Mouse (Mus musculus): ENCODE measurements around the gene Eml1. TPM values are rescaled to one million over a fixed set of nuclear protein-coding genes. Genes with fewer than 3 reads are reported as not detected.

Gene Eml1
- polyA plus RNA-seq, 1 experiment from 2014 or later: 122 TPM

- Histone ChIP-seq H3K4me3 (ENCODE audit: low read length) (peak overlapping the region; percentile 95), H3K27ac (ENCODE audit: low read length) (peak overlapping the region; percentile 77), H3K9me3 (ENCODE audit: control insufficient read depth, low read length) (no peaks in the 10 kb centered on the region), H3K4me1 (replicated peaks; ENCODE audit: control insufficient read depth, insufficient read depth, low read length) (peaks cover 35% of the 10 kb centered on the region), H3K27me3 (ENCODE audit: control insufficient read depth, insufficient read depth, low read depth, low read length) (no peaks in the 10 kb centered on the region), H3K36me3 (ENCODE audit: control insufficient read depth, insufficient read depth, low read length) (no peaks in the 10 kb centered on the region), H3K4me2 (ENCODE audit: low read depth, low read length) (peak overlapping the region; percentile 71), H3K9ac (ENCODE audit: low read length) (peak overlapping the region; percentile 94)
- WGBS: 1% methylated on average over 37 of the region's 100 CpGs
- ATAC-seq (ENCODE audit: low read depth): peak; percentile 81
Measured at GRCm38 (mm10) chr12:108554861-108555556, 184.3 kb downstream of the Eml1 start.

GRCm38 (mm10) chr12:108558194-108558593 lies 187.4 kb downstream of the Eml1 start:
- Histone ChIP-seq H3K27ac (ENCODE audit: low read length) (no peak overlapping the region), H3K4me1 (replicated peaks; ENCODE audit: control insufficient read depth, insufficient read depth, low read length) (peaks cover 30% of the 10 kb centered on the region), H3K4me3 (ENCODE audit: low read length) (no peak overlapping the region), H3K36me3 (ENCODE audit: control insufficient read depth, insufficient read depth, low read length) (0 out of 2 replicates have a peak, but pooled peaks cover 2% of the 10 kb centered on the region), H3K27me3 (ENCODE audit: control insufficient read depth, insufficient read depth, low read depth, low read length) (no peaks in the 10 kb centered on the region), H3K4me2 (ENCODE audit: low read depth, low read length) (no peak overlapping the region), H3K9me3 (ENCODE audit: control insufficient read depth, low read length) (no peaks in the 10 kb centered on the region), H3K9ac (ENCODE audit: low read length) (no peak overlapping the region)
- ATAC-seq (ENCODE audit: low read depth): no peak

DNA sequence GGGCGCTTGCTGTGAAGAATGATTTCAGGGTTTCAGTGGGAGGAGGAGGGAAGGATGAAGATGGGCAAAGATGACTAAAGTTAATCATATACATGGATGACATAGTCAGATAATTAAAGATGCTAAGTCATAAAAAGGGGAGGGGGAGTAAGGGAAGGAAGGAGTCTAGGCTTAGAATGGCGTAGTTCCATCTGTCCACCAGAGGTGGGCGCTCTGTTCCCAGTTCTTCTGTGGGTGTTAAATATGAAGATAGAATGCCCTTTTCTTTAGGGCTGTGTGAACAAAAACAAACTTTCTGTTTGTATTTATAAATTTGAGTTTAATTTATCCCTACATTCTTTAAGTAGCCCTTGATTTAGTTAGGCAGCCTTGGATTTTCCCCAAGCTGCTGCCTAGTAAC lies 192.5 kb downstream of the Eml1 start:
- Histone ChIP-seq H3K4me1 (replicated peaks; ENCODE audit: control insufficient read depth, insufficient read depth, low read length) (peaks cover 12% of the 10 kb centered on the region), H3K9ac (ENCODE audit: low read length) (no peak overlapping the region), H3K27ac (ENCODE audit: low read length) (no peak overlapping the region), H3K36me3 (ENCODE audit: control insufficient read depth, insufficient read depth, low read length) (0 out of 2 replicates have a peak, but pooled peaks cover 2% of the 10 kb centered on the region), H3K27me3 (ENCODE audit: control insufficient read depth, insufficient read depth, low read depth, low read length) (no peaks in the 10 kb centered on the region), H3K9me3 (ENCODE audit: control insufficient read depth, low read length) (no peaks in the 10 kb centered on the region), H3K4me2 (ENCODE audit: low read depth, low read length) (no peak overlapping the region), H3K4me3 (ENCODE audit: low read length) (no peak overlapping the region)
- WGBS: 87% methylated on average over 3 of the region's 3 CpGs
- no peak for ATAC-seq (ENCODE audit: low read depth)

DNA sequence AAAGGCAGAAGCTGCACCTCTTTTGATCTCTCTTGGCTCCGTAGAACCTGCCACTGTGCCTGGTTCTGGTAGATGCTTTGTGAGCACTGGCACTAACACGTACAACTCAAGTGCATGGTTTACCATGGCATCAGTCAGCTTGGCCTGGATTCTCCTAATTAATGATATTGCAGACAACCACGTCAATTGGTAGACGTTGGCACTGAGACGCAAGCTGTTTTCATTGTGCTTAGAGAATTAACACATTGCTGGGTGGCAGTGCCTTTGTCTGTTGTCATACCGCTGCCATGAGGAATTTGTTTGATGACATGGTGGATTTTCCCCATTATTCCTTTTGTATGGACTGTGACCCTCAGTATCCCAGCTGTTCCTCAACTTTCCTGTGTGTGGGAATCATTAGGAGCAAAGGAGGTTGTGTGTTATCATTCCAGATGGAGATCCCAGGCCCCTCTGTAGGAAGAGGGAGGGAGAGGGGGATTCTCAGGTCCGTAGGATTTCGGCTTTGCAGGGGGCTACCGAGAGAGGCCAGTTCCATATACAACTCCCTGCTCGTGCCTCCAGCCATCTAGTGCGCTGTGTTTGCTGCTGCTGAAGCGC lies 194.3 kb downstream of the Eml1 start:
- peaks cover 4% of the 10 kb centered on the region; the same call in 1 of the 2 replicates for H3K4me1 ChIP-seq (replicated peaks; ENCODE audit: control insufficient read depth, insufficient read depth, low read length)
- no peak overlapping the region for H3K4me3 ChIP-seq (ENCODE audit: low read length)
- no peak overlapping the region for H3K27ac ChIP-seq (ENCODE audit: low read length)
- no peaks in the 10 kb centered on the region for H3K27me3 ChIP-seq (ENCODE audit: control insufficient read depth, insufficient read depth, low read depth, low read length)
- 0 out of 2 replicates have a peak, but pooled peaks cover 2% of the 10 kb centered on the region for H3K36me3 ChIP-seq (ENCODE audit: control insufficient read depth, insufficient read depth, low read length)
- no peak for ATAC-seq (ENCODE audit: low read depth)
- H3K9me3 ChIP-seq (ENCODE audit: control insufficient read depth, low read length): no peaks in the 10 kb centered on the region
- H3K4me2 ChIP-seq (ENCODE audit: low read depth, low read length): no peak overlapping the region
- 74% methylated on average over 12 of the region's 12 CpGs for WGBS
- no peak overlapping the region for H3K9ac ChIP-seq (ENCODE audit: low read length)

DNA sequence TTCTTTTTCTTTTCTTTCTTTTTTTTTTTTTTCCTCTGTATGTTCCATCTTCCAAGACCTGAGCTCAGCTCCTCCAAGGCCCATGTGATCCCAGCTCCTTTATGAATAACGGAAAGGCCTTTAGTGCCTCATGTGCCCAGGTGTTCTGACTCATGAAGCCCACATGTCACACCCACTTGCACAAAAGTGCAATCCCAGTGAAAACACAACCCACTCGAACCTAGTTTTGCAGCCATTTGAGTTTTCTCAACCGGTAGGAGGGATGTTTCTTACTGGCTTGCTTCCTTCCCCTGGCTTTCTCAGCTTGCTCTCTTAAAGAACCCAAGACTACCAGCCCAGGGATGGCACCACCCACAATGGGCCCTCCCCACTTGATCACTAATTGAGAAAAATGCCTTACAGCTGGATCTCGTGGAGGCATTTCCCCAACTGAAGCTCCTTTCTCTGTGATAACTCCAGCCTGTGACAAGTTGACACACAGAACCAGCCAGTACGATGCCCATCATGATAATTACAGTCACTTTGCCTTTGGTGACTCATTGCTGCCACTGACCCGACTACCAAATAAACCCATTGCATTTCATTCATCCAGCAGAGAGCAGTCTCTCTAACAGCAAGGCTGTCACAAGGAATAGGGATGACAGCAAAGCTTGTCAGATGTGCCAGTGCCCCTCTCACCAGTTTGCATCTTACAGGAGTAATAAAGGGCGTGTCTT lies 208.6 kb downstream of the Eml1 start:
- peaks cover 3% of the 10 kb centered on the region; the same call in 1 of the 2 replicates for H3K36me3 ChIP-seq (ENCODE audit: control insufficient read depth, insufficient read depth, low read length)
- no peak overlapping the region for H3K4me2 ChIP-seq (ENCODE audit: low read depth, low read length)
- H3K9ac ChIP-seq (ENCODE audit: low read length): no peak overlapping the region
- ATAC-seq (ENCODE audit: low read depth): no peak
- H3K4me3 ChIP-seq (ENCODE audit: low read length): no peak overlapping the region
- no peaks in the 10 kb centered on the region for H3K9me3 ChIP-seq (ENCODE audit: control insufficient read depth, low read length)
- no peak overlapping the region for H3K27ac ChIP-seq (ENCODE audit: low read length)
- H3K27me3 ChIP-seq (ENCODE audit: control insufficient read depth, insufficient read depth, low read depth, low read length): no peaks in the 10 kb centered on the region
- 77% methylated on average over 7 of the region's 7 CpGs for WGBS
- peaks cover 3% of the 10 kb centered on the region; the same call in 1 of the 2 replicates for H3K4me1 ChIP-seq (replicated peaks; ENCODE audit: control insufficient read depth, insufficient read depth, low read length)

GRCm38 (mm10) chr12:108583775-108584174 lies 213.0 kb downstream of the Eml1 start:
- Histone ChIP-seq H3K9me3 (ENCODE audit: control insufficient read depth, low read length) (no peaks in the 10 kb centered on the region), H3K4me1 (replicated peaks; ENCODE audit: control insufficient read depth, insufficient read depth, low read length) (peaks cover 3% of the 10 kb centered on the region; the same call in 1 of the 2 replicates), H3K4me2 (ENCODE audit: low read depth, low read length) (no peak overlapping the region), H3K36me3 (ENCODE audit: control insufficient read depth, insufficient read depth, low read length) (peaks cover 3% of the 10 kb centered on the region; the same call in 1 of the 2 replicates), H3K27me3 (ENCODE audit: control insufficient read depth, insufficient read depth, low read depth, low read length) (no peaks in the 10 kb centered on the region), H3K27ac (ENCODE audit: low read length) (no peak overlapping the region), H3K4me3 (ENCODE audit: low read length) (no peak overlapping the region), H3K9ac (ENCODE audit: low read length) (no peak overlapping the region)
- no peak for ATAC-seq (ENCODE audit: low read depth)
- WGBS: 68% methylated on average over 1 of the region's 1 CpGs

Other genes starting within 250 kb of the Eml1 start
- gene Setd3, start 191.6 kb upstream of the Eml1 start, polyA plus RNA-seq (2015; fragmentation: Nextera tagmentation; extraction: Ambion mirVana): 85.0 and 88.8 TPM in 2 replicates
- 2.4 and 4.4 TPM in 2 replicates for gene Ccnk, start 191.4 kb upstream of the Eml1 start, polyA plus RNA-seq (2015; fragmentation: Nextera tagmentation; extraction: Ambion mirVana)
- gene Ccdc85c, start 95.5 kb upstream of the Eml1 start, polyA plus RNA-seq (2015; fragmentation: Nextera tagmentation; extraction: Ambion mirVana): 4.6 and 5.5 TPM in 2 replicates
- 0.88 and 0.91 TPM in 2 replicates for gene Hhipl1, start 64.7 kb upstream of the Eml1 start, polyA plus RNA-seq (2015; fragmentation: Nextera tagmentation; extraction: Ambion mirVana)
- 6.5 and 7.4 TPM in 2 replicates for gene Cyp46a1, start 36.6 kb upstream of the Eml1 start, polyA plus RNA-seq (2015; fragmentation: Nextera tagmentation; extraction: Ambion mirVana)
- 41.6 and 44.6 TPM in 2 replicates for gene Evl, start 183.8 kb downstream of the Eml1 start, polyA plus RNA-seq (2015; fragmentation: Nextera tagmentation; extraction: Ambion mirVana)

All from lung, embryonic 16.5 days (tissue).